Mouse (Mus musculus): ENCODE measurements around the gene Nmrk2. TPM values are rescaled to one million over a fixed set of nuclear protein-coding genes. Genes with fewer than 3 reads are reported as not detected.
"Not testable (repeated sequence)": the region's sequence is repeated elsewhere in the genome, so short reads cannot be mapped to it uniquely, and the experiment has no call there.

Nmrk2 gene
- polyA plus RNA-seq, 1 experiment, result not detected

GRCm38 (mm10) chr10:81175936-81176465, 25.9 kb downstream of the Nmrk2 start:
- Histone ChIP-seq H3K4me1 (ENCODE audit: control insufficient read depth, insufficient read depth, low read length) (peaks cover 33% of the 10 kb centered on the region), H3K4me3 (ENCODE audit: insufficient read depth, low read depth, low read length) (peak overlapping the region; percentile 18; the same call in 1 of the 2 replicates), H3K27ac (ENCODE audit: insufficient read depth, low read depth, low read length) (peak overlapping the region; percentile 43)
- TF ChIP-seq POLR2A (IDR thresholded peaks at IDR 0.05; ENCODE audit: insufficient read depth, low read depth, low read length), result no peak
- under 1% methylated on average over 13 of the region's 13 CpGs for WGBS

GRCm38 (mm10) chr10:81175345-81175701, 26.5 kb downstream of the Nmrk2 start:
- Histone ChIP-seq H3K27ac (ENCODE audit: insufficient read depth, low read depth, low read length) (peak overlapping the region; percentile 62), H3K4me1 (ENCODE audit: control insufficient read depth, insufficient read depth, low read length) (peaks cover 33% of the 10 kb centered on the region)
- 6% methylated on average over 4 of the region's 4 CpGs for WGBS
- H3K4me3 ChIP-seq (ENCODE audit: insufficient read depth, low read depth, low read length), result not testable (repeated sequence)

GRCm38 (mm10) chr10:81174617-81175344, 27.1 kb downstream of the Nmrk2 start:
- Histone ChIP-seq H3K4me3 (ENCODE audit: insufficient read depth, low read depth, low read length) (peak overlapping the region; percentile 49), H3K4me1 (ENCODE audit: control insufficient read depth, insufficient read depth, low read length) (peaks cover 29% of the 10 kb centered on the region), H3K27ac (ENCODE audit: insufficient read depth, low read depth, low read length) (peak overlapping the region; percentile 98)
- TF ChIP-seq POLR2A (IDR thresholded peaks at IDR 0.05; ENCODE audit: insufficient read depth, low read depth, low read length) (peak; percentile 45; the same call in 1 of the 2 replicates), CTCF (IDR thresholded peaks at IDR 0.05; ENCODE audit: insufficient read depth, low read depth, low read length) (peak; percentile 81)
- WGBS, result 2% methylated on average over 29 of the region's 29 CpGs

GRCm38 (mm10) chr10:81173132-81173531, 28.7 kb downstream of the Nmrk2 start:
- Histone ChIP-seq H3K27ac (ENCODE audit: insufficient read depth, low read depth, low read length) (peak overlapping the region; percentile 98), H3K4me1 (ENCODE audit: control insufficient read depth, insufficient read depth, low read length) (peaks cover 25% of the 10 kb centered on the region), H3K4me3 (ENCODE audit: insufficient read depth, low read depth, low read length) (peak overlapping the region; percentile 20)
- TF ChIP-seq POLR2A (IDR thresholded peaks at IDR 0.05; ENCODE audit: insufficient read depth, low read depth, low read length), result peak; percentile 68; the same call in 1 of the 2 replicates
- TF ChIP-seq CTCF (IDR thresholded peaks at IDR 0.05; ENCODE audit: insufficient read depth, low read depth, low read length), result peak; percentile 71; the same call in 1 of the 2 replicates
- WGBS, result 2% methylated on average over 21 of the region's 21 CpGs

- peaks cover 25% of the 10 kb centered on the region for H3K4me1 ChIP-seq (ENCODE audit: control insufficient read depth, insufficient read depth, low read length)
- WGBS, result 13% methylated on average over 13 of the region's 14 CpGs
- H3K4me3 ChIP-seq (ENCODE audit: insufficient read depth, low read depth, low read length), result not testable (repeated sequence)
- H3K27ac ChIP-seq (ENCODE audit: insufficient read depth, low read depth, low read length), result peak overlapping the region; percentile 36; the same call in 1 of the 2 replicates
Observed at GRCm38 (mm10) chr10:81169411-81169900, 32.4 kb downstream of the Nmrk2 start.

GRCm38 (mm10) chr10:81168521-81169244, 33.2 kb downstream of the Nmrk2 start:
- Histone ChIP-seq H3K4me1 (ENCODE audit: control insufficient read depth, insufficient read depth, low read length) (peaks cover 24% of the 10 kb centered on the region), H3K4me3 (ENCODE audit: insufficient read depth, low read depth, low read length) (peak overlapping the region; percentile 71), H3K27ac (ENCODE audit: insufficient read depth, low read depth, low read length) (peak overlapping the region; percentile 92)
- under 1% methylated on average over 29 of the region's 29 CpGs for WGBS
- TF ChIP-seq CTCF (IDR thresholded peaks at IDR 0.05; ENCODE audit: insufficient read depth, low read depth, low read length), result no peak
- no peak for TF ChIP-seq POLR2A (IDR thresholded peaks at IDR 0.05; ENCODE audit: insufficient read depth, low read depth, low read length)

DNA sequence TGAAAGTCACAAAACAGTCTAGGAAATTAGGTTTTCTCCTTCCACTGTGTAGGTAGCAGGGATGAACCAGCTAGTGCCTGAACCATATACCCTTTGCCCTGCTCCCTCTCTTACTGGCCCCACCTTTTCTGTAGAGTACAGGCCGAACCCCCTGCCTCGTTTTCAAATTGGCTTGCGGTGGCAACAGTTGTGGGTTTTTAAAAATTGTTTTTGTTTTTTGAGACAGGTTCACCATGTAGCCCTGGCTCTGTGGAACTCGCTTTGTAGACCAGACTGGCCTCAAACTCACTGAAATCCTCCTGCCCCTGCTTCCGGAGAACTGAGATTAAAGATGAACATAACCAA, 33.8 kb downstream of the Nmrk2 start:
- peak overlapping the region; percentile 29; the same call in 1 of the 2 replicates for H3K4me3 ChIP-seq (ENCODE audit: insufficient read depth, low read depth, low read length)
- WGBS, result 2% methylated on average over 5 of the region's 5 CpGs
- peak overlapping the region; percentile 25; the same call in 1 of the 2 replicates for H3K27ac ChIP-seq (ENCODE audit: insufficient read depth, low read depth, low read length)
- TF ChIP-seq CTCF (IDR thresholded peaks at IDR 0.05; ENCODE audit: insufficient read depth, low read depth, low read length), result no peak
- TF ChIP-seq POLR2A (IDR thresholded peaks at IDR 0.05; ENCODE audit: insufficient read depth, low read depth, low read length), result no peak
- peaks cover 24% of the 10 kb centered on the region for H3K4me1 ChIP-seq (ENCODE audit: control insufficient read depth, insufficient read depth, low read length)

GRCm38 (mm10) chr10:81167200-81168086, 34.4 kb downstream of the Nmrk2 start, which contains the start of gene Pias4:
Gene Pias4 (minus strand): TSS chr10:81167923.
- H3K27ac ChIP-seq (ENCODE audit: insufficient read depth, low read depth, low read length), result peak within 1 kb of the TSS; percentile 92
- H3K4me1 ChIP-seq (ENCODE audit: control insufficient read depth, insufficient read depth, low read length), result peaks cover 24% of the 10 kb centered on the region
- peak within 1 kb of the TSS; percentile 71 for H3K4me3 ChIP-seq (ENCODE audit: insufficient read depth, low read depth, low read length)
- under 1% methylated on average over 64 of the region's 64 CpGs for WGBS
- peak; percentile 87; the same call in 1 of the 2 replicates for TF ChIP-seq POLR2A (IDR thresholded peaks at IDR 0.05; ENCODE audit: insufficient read depth, low read depth, low read length)
- no peak for TF ChIP-seq CTCF (IDR thresholded peaks at IDR 0.05; ENCODE audit: insufficient read depth, low read depth, low read length)
